Mouse (Mus musculus) CD8-positive naive resting alpha-beta T cell, adult 57 days (primary cell): Measurements from ENCODE around the gene Chrne. TPM values are rescaled to one million over a fixed set of nuclear protein-coding genes. Genes with fewer than 3 reads are reported as not detected.

ENCODE experiments used
- total RNA-seq: library from RNA; stranded (reverse); gene quantifications from one replicate; pipeline ENCODE4 v1.2.4, GENCODE M21; 2023

Chrne gene
- 1.5 TPM for total RNA-seq

DNA sequence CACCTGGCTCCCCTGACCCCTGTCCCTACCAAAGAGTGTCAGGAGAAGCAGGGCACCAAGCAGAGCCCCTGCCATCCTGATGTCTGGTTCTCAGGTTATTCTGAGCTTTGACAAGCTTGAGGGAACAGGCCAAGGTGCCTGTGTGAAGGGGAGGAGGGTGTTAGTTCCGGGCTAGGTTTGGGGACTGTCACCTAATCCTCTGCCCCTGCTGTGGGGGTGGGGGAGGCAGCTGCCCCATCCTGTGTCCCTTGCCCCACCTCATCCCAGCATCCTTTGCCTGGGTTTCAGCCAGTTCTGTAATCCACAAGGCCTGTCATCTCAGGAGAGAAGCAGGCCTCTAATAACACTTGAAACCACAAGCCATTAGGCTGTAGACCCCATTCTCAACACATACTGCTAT is at the start of gene Chrne:
TSS of gene Chrne (minus strand) at position 116 of the 400 bp plus-strand sequence.

DNA sequence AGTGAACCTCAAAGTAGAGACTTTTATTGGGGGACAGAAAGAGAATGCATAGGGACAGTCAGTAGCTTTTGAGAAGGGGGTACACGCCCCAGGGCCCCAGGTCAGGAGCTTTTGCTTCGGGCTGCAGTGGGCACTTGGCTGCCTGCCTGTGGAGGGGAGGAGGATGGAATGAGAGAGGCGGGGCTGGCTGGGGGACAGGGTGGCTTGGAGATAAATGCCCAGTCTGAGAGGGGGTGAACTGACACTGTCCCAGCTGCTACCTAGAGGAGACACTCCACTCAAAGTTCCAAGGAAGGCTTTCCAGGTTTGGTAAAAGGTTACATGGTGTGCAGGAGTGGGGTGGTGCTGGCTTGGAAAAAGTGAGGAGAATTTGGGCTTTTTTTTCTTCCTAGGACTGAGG is 37.9 kb upstream of the Chrne start, which contains the start of gene Eno3:
TSS of gene Eno3 (plus strand) at position 239 of the 400 bp plus-strand sequence.

DNA sequence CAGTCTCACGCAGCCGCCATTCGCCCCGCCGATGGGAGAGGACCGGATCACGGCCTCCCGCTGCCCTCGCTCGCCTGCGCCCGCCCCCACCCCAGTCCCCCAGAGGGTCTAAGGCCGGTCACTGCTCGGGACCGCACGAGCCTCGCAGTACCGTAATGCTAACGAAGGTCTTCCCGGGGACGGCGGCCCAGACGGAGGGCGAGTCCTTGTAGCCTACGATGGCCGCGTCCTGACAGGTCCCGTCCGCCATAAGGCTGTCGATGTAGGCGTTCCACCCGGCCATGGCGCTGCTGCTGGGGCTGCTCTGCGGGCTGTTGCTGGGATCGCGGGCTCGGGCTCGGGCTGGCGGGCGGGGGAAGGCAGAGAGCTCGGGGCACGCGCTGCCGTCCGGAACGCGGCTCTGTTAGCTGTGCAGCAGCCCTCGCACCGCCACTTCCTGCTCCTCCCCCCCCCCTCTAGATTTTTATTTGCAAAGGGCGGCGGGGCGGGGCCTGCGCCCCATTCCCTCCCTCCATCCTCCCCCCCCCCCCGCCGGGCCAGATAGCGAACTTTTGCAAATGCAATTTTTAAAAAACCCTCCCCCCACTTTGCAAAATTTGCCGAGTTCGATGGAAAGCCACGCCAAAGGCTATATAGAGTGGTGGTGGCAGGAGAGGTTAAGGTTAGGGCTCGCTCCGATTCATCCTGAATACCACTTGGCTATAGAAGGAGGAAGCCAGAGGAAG is 35.3 kb upstream of the Chrne start, which contains the start of gene Pfn1:
TSS of gene Pfn1 (minus strand) at position 447 of the 725 bp plus-strand sequence.

DNA sequence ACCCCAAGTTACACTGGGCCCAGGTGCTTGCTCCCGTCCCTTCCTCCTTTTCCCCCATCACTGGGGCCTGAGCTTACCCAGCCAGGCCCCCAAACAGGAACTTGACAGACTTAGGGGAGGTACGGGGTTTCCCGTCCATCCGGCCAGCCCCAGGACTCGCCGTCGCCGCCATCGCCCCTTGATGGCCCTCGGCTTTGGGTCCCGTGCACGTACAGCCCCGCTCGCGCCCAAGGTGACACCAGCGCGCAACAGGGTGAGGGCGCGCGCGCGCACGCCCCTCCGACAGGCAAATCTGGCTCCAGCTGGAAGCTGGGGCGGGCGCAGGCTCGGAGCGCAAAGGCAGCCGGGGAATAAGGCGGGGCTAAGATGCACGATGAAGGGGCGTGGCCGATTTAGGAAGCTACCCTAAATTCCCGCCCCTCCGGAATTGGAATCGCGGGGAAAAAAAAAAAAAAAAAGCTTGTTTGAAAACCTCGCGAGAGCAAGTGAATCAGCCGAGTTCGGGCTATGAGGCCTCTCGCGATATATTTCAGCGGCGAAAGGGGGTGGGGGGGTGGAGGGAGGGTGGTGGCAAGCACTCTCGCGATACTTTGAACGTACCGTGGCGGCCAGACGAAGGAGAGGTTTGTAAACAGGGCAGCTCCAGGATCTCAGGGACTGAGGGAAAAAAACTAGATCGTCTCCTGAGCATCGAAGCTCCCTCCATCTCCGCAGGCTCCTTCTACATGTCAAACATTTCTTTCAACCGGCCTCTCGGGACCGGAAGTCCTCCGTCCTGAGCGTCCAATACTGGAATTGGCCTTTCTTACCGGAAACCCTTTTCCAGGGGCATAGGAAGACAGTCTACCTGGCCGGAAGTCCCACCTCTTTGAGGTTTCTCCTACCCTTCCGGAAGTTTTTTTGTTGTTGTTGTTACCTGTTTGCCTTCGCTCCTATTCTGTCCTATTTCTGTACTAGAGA is 28.0 kb upstream of the Chrne start, which contains the start of the genes Rnf167 and Slc25a11:
TSS of gene Rnf167 (plus strand) at position 545 of the 960 bp plus-strand sequence.
TSS of gene Slc25a11 (minus strand) at position 789 of the 960 bp plus-strand sequence.

DNA sequence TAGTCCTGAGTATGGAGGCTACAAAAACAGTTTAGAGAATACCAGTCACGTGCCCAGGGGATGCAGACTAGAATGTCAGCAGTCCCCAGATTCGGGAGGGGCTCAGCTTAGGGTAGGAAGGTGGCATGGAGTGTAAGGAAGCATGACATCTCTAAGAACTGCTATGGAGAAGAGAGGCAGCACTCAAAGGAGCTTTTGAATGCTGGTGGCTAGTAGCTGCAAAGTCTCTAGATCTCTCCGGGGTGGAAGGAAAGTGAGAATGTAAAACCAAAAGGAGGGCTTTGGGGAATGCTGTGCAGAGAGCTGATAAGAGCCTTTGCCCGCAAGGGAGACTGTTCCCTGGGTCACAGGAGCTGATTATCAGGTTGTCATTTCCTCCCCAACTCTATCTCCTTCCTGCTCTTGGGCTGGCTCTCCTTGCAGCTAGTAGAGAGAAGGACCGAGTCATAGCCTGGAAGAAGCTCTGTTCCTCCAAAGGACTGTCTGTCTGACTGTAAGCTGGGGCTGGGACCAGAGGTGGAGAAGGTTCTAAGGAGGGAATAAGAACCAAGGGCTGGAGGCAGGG is 19.8 kb upstream of the Chrne start, which contains the start of gene Gp1ba:
TSS of gene Gp1ba (plus strand) at position 409 of the 565 bp plus-strand sequence.

DNA sequence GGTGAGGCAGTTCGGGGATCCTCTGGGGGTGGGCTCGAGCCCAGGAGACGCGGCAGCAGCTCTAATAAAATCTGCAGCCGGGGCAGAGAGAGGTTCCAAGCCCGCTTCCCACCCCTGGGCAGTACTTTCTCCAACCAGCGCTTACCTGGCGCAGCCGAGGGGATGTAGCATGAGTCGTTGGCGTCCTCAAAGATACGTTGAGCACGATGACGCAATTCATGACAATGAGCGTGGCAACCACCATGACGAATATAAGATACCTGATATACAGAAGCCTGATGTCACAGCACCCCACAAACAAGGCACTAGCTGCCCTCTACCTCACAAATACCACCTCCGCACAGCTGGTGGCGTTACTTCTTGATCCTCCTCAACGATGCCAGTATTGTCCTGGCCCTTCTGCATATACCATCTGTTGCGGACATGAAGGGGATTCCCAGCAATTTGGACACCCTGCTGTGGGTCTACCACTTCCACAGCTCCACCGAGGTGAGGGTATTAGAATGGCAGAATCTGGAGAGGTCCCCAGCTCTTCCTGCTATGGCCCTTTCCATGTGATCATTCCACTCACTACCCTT is 3.4 kb downstream of the Chrne start, which contains the start of gene 4930544D05Rik:
TSS of gene 4930544D05Rik (plus strand) at position 333 of the 578 bp plus-strand sequence.

Other genes with a start within 250 kb of the Chrne start
- 26.8 TPM for gene Pelp1, start 209.2 kb downstream of the Chrne start, total RNA-seq
- gene Arrb2, start 186.6 kb downstream of the Chrne start, total RNA-seq = 289 TPM
- gene Med11, start 167.3 kb downstream of the Chrne start, total RNA-seq = 27.4 TPM
- 1.8 TPM for gene Zmynd15, start 159.8 kb downstream of the Chrne start, total RNA-seq
- gene Cxcl16, start 159.2 kb downstream of the Chrne start, total RNA-seq = 2.5 TPM
- not detected for gene Tm4sf5, start 114.0 kb downstream of the Chrne start, total RNA-seq
- not detected for gene Vmo1, start 104.6 kb downstream of the Chrne start, total RNA-seq
- not detected for gene Gltpd2, start 100.0 kb downstream of the Chrne start, total RNA-seq
- gene Psmb6, start 93.8 kb downstream of the Chrne start, total RNA-seq = 123 TPM
- gene Gm40193, start 86.3 kb downstream of the Chrne start, total RNA-seq = not detected
- 3.7 TPM for gene Pld2, start 79.2 kb downstream of the Chrne start, total RNA-seq
- 159 TPM for gene Mink1, start 56.3 kb downstream of the Chrne start, total RNA-seq
- gene 4930544D05Rik, start 3.4 kb downstream of the Chrne start, total RNA-seq = 0.95 TPM
- not detected for gene Gp1ba, start 19.9 kb upstream of the Chrne start, total RNA-seq
- 242 TPM for gene Rnf167, start 28.0 kb upstream of the Chrne start, total RNA-seq
- 53.9 TPM for gene Slc25a11, start 28.3 kb upstream of the Chrne start, total RNA-seq
- 1,382 TPM for gene Pfn1, start 35.4 kb upstream of the Chrne start, total RNA-seq
- 22.7 TPM for gene Eno3, start 38.0 kb upstream of the Chrne start, total RNA-seq
- gene Spag7, start 50.2 kb upstream of the Chrne start, total RNA-seq = 34.6 TPM
- 45.5 TPM for gene Camta2, start 68.9 kb upstream of the Chrne start, total RNA-seq
- gene Inca1, start 80.9 kb upstream of the Chrne start, total RNA-seq = not detected
- gene Kif1c, start 81.3 kb upstream of the Chrne start, total RNA-seq = 27.4 TPM
- gene Zfp3, start 145.0 kb upstream of the Chrne start, total RNA-seq = 2.8 TPM
- gene Scimp, start 193.4 kb upstream of the Chrne start, total RNA-seq = not detected
- 45.7 TPM for gene Rabep1, start 225.6 kb upstream of the Chrne start, total RNA-seq